Mouse (Mus musculus) C2C12 (cell line): ENCODE data around the gene Tlr5.

Experiments used
- CEBPB ChIP-seq: IDR thresholded peaks from one replicate; pipeline ENCODE4 v1.6.1; 2011; ENCODE audit warnings: low read depth, mild to moderate bottlenecking, control low read depth, moderate library complexity
- CTCF ChIP-seq: IDR thresholded peaks from one replicate; pipeline ENCODE4 v1.5.1; 2011; ENCODE audit not compliant: control insufficient read depth, insufficient read depth, insufficient read length
- FOSL1 ChIP-seq: IDR thresholded peaks from one replicate; pipeline ENCODE4 v1.8.0; 2011; ENCODE audit warnings: mild to moderate bottlenecking, low read length; ENCODE audit not compliant: poor library complexity, insufficient read depth, severe bottlenecking
- MAX ChIP-seq: IDR thresholded peaks from one replicate; pipeline ENCODE4 v1.6.1; 2011; ENCODE audit warnings: mild to moderate bottlenecking, control low read depth
- MYOD1 ChIP-seq: IDR thresholded peaks from one replicate; pipeline ENCODE4 v1.6.1; 2011; ENCODE audit warnings: low read depth; ENCODE audit not compliant: control insufficient read depth, insufficient read length
- MYOG ChIP-seq: IDR thresholded peaks from one replicate; pipeline ENCODE4 v1.6.1; 2011; ENCODE audit not compliant: control insufficient read depth, insufficient read length; ENCODE audit errors: extremely low read depth
- USF1 ChIP-seq: IDR thresholded peaks from one replicate; pipeline ENCODE4 v1.6.1; 2011; ENCODE audit warnings: low read depth, mild to moderate bottlenecking, control low read depth, moderate library complexity

DNA sequence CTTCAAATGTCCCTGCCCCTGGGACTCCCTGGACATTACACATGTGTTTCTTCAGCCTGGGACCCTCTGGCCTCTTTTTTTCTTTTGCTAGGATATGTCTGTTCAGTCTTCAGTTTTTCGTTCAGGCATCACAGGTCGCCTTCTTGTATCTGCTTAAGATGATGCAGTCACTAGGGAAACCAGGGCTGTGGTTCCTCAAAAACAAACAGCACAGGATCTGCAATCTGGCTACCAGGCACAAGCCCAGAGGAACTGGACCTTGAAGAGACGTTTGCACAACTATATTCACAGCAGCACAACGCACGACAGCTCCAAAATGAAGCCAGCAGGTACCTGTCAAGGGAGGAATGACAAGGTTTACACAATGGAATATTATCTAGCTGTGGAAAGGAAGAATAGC lies 45.0 kb upstream of the Tlr5 start:
- TF ChIP-seq CEBPB (no peak), USF1 (no peak), CTCF (no peak), MAX (no peak), FOSL1 (no peak), MYOG (no peak), MYOD1 (no peak)
